Mouse (Mus musculus) olfactory bulb, adult 2 months (tissue): Measurements from ENCODE around the gene Disp3. TPM values are rescaled to one million over a fixed set of nuclear protein-coding genes. Genes with fewer than 3 reads are reported as not detected.

Experiments
- H3K27ac ChIP-seq: fragments of 200-500 bp; 2 replicates; pipeline ENCODE4 v1.5.1; 2012; ENCODE audit warnings: low read depth, low read length; ENCODE audit not compliant: insufficient read depth
- H3K4me1 ChIP-seq: fragments of 200-500 bp; 2 replicates; pipeline ENCODE4 v1.6.1; 2012; ENCODE audit warnings: low read length; ENCODE audit not compliant: control insufficient read depth, insufficient read depth
- H3K4me3 ChIP-seq: fragments of 200-500 bp; 2 replicates; pipeline ENCODE4 v1.5.1; 2012; ENCODE audit warnings: mild to moderate bottlenecking, low read depth, low read length, moderate library complexity; ENCODE audit not compliant: insufficient read depth
- CTCF ChIP-seq: fragments of 200-500 bp; IDR thresholded peaks from 2 replicates; pipeline ENCODE4 v1.5.1; 2012; ENCODE audit warnings: low read depth, mild to moderate bottlenecking, low read length, moderate library complexity; ENCODE audit not compliant: insufficient read depth
- POLR2A ChIP-seq: fragments of 200-500 bp; IDR thresholded peaks from 2 replicates; pipeline ENCODE4 v1.6.1; 2012; ENCODE audit warnings: mild to moderate bottlenecking, low read depth, low read length, moderate library complexity; ENCODE audit not compliant: insufficient read depth
- WGBS: fragments of 180-500 bp; shearing (Covaris S2); methylation state at CpG from one replicate; pipeline ENCODE4 v1.1.7; 2018; 5-methylcytosine and 5-hydroxymethylcytosine counted together
- polyA plus RNA-seq: library from polyadenylated mRNA; stranded (reverse); fragments of >200 nt; gene quantifications from 2 replicates; pipeline ENCODE4 v1.2.4, GENCODE M21; 2012; ENCODE audit warnings: low replicate concordance; ENCODE audit not compliant: missing spikeins, insufficient read depth, insufficient read length

Gene Disp3
- polyA plus RNA-seq, 1 experiment = not detected

DNA sequence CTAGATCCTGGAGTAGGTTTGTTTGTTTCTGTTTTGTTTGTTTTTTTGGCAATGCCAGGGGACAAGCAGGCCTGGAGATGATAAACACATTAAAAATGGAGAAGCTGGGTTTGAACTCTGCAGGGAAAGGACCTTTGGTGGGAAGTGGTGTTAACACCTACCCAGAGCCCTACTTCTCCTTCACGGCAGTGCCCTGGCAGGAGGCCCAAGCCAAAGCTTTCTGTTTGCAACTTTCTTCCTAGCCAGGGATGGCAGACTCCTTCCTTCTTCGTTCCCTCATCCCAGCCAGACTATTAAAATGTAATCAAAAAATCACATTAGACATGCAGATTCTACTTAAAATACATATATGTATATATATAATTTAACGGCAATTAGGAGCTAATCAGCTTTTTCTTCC is 13.1 kb downstream of the Disp3 start:
- Histone ChIP-seq H3K4me3 (no peak overlapping the region), H3K4me1 (peaks cover 17% of the 10 kb centered on the region; the same call in 1 of the 2 replicates), H3K27ac (no peak overlapping the region)
- 71% methylated on average over 3 of the region's 3 CpGs for WGBS
- TF ChIP-seq CTCF (no peak), POLR2A (no peak)

DNA sequence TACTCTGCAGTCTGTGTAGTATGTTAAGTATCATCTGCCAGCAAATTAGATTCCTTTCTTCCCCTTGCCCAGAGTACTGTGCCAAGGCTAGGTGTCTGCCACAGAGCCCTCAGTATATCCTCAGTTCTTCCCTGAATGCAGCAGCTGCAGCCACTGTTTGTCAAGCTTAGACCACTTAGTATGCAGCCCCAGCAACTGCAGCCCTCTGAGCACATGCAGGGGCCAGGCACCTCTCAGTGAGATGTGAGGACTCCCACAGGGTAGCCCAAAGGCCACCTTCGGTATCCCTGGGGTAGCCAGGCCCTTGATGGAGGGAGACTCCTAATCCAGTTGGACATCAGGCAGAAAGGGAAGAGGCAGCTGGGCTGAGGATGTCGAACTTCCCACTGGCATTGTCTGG is 14.5 kb downstream of the Disp3 start:
- WGBS = 71% methylated on average over 2 of the region's 2 CpGs
- Histone ChIP-seq H3K4me3 (no peak overlapping the region), H3K27ac (no peak overlapping the region), H3K4me1 (peaks cover 17% of the 10 kb centered on the region; the same call in 1 of the 2 replicates)
- TF ChIP-seq CTCF = no peak
- TF ChIP-seq POLR2A = no peak

DNA sequence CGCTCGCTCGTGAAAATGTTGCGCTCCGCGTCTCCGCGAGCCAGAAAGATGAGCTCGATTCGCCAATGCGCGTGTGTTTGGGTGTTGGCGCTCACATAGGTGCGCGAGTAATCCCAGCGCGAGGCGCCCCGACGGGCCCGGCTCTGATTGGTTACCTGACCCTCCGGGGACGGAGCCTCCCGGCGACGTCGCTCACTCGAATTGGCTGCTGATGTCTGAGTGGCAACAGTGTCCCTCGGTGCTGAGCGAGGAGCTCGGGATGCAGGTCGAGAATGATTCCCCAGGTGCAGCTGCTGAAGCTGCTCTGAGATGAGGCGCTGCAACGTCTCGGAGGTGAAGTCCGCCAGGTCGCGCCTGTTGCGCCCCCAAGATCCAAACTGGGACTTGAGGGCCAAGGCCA is 16.1 kb downstream of the Disp3 start:
- 54% methylated on average over 39 of the region's 39 CpGs for WGBS
- no peak for TF ChIP-seq CTCF
- TF ChIP-seq POLR2A = no peak
- H3K27ac ChIP-seq = no peak overlapping the region
- no peak overlapping the region for H3K4me3 ChIP-seq
- peaks cover 14% of the 10 kb centered on the region; the same call in 1 of the 2 replicates for H3K4me1 ChIP-seq

DNA sequence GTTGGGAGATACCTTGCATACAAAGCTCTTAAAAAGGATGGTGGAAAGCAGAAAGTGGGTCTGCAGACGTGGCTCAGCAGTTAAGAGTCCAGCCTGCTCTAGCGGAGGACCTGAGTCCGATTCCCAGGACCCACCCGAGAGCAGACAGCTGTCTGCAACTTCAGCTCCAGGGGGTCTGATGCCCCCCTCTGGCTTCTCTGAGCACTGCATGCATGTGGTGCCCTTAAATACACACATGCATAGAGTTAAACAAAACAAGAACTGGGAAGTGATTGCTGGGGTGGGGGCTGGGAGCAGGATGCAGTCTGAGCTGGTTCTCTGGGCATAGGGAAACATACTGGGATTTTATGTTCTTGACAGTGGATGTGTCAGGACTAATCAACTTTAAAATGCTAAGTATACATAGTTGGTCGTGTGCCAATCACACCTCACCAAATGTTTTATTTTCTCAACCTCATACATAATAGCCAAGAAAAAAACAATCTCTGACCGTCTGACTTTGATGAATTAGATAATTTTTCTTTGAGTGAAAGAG is 20.7 kb downstream of the Disp3 start:
- WGBS = 91% methylated on average over 6 of the region's 6 CpGs
- no peak overlapping the region for H3K4me3 ChIP-seq
- H3K4me1 ChIP-seq = peaks cover 10% of the 10 kb centered on the region; the same call in 1 of the 2 replicates
- no peak overlapping the region for H3K27ac ChIP-seq
- TF ChIP-seq POLR2A (no peak), CTCF (no peak)

GRCm38 (mm10) chr4:148259941-148260340 is 27.8 kb downstream of the Disp3 start:
- TF ChIP-seq POLR2A = no peak
- TF ChIP-seq CTCF = no peak
- Histone ChIP-seq H3K4me3 (no peak overlapping the region), H3K27ac (no peak overlapping the region), H3K4me1 (peaks cover 9% of the 10 kb centered on the region)
- WGBS = 89% methylated on average over 4 of the region's 4 CpGs

- Histone ChIP-seq H3K4me1 (no peaks in the 10 kb centered on the region), H3K27ac (no peak overlapping the region), H3K4me3 (no peak overlapping the region)
- TF ChIP-seq POLR2A = no peak
- TF ChIP-seq CTCF = no peak
- WGBS = 57% methylated on average over 10 of the region's 10 CpGs
These were observed 38.4 kb downstream of the Disp3 start for GRCm38 (mm10) chr4:148249341-148249740.

DNA sequence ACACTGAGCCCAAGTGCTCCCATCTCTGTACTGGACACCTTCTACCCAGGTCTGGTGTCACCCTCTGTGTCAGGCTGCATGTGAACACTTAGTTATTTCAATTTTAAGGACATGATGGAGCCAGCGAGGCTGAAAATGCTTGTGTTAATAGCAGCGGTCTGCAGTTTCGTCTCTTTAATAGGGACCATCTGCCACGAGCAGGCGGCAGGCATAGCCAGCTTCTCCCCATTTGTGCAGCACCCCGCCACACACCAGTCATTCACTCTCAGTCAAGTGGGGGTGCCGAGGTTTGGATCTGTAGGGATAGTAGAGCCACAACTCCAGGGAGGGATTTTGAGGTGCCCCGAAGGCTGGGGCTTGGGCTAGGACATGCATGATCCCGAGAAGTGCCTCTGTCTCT is 47.4 kb downstream of the Disp3 start:
- Histone ChIP-seq H3K4me1 (0 out of 2 replicates have a peak, but pooled peaks cover 4% of the 10 kb centered on the region), H3K27ac (no peak overlapping the region), H3K4me3 (no peak overlapping the region)
- WGBS = 76% methylated on average over 9 of the region's 9 CpGs
- no peak for TF ChIP-seq POLR2A
- no peak for TF ChIP-seq CTCF

DNA sequence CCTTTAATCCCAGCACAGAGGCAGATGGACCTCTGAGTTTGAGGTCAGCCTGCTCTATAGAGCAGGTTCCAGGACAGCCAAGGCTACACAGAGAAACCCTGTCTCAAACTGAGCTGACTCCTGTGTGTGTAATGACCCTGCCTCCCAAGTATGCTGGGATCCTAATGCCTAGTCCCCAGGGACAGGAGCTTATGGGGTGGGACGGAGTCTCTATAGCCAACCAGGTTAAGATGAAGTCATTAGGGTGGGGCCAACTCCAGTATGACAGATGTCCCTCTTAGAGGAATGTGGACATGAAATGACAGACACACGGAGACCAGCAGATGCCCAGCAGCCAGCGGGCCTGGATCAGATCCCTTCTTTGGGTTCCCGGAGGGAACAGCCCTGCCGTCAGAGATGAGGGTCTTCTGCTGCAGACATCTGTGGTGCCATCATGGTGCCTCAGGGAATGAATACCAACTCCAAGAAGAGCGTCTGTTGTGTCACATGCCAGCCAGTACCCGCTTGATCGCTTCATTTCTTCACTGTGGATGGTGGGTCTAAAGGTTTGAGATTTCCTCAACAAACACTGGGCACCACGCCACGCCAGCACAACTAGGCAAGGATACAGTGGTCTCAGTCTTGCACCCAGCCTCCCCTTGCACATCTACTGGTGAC is 48.2 kb downstream of the Disp3 start:
- 92% methylated on average over 10 of the region's 10 CpGs for WGBS

GRCm38 (mm10) chr4:148238919-148239318 is 48.8 kb downstream of the Disp3 start:
- TF ChIP-seq CTCF (no peak), POLR2A (no peak)
- H3K27ac ChIP-seq = no peak overlapping the region
- WGBS = 63% methylated on average over 6 of the region's 6 CpGs
- no peak overlapping the region for H3K4me3 ChIP-seq
- H3K4me1 ChIP-seq = 0 out of 2 replicates have a peak, but pooled peaks cover 4% of the 10 kb centered on the region

More for the DNA sequence above, 48.2 kb downstream of the Disp3 start:
- Histone ChIP-seq H3K27ac (no peak overlapping the region), H3K4me1 (0 out of 2 replicates have a peak, but pooled peaks cover 4% of the 10 kb centered on the region), H3K4me3 (no peak overlapping the region)
- TF ChIP-seq CTCF (no peak), POLR2A (no peak)
